Mouse (Mus musculus): ENCODE data around the gene Spag5.

Spag5 gene

GRCm38 (mm10) chr11:78349441-78350358 is 48.4 kb downstream of the Spag5 start:
- in situ Hi-C loops (cut with MseI, MboI): no loop called here

- in situ Hi-C loops (cut with MseI, MboI): no loop called here
Observed at GRCm38 (mm10) chr11:78353081-78353480, 51.8 kb downstream of the Spag5 start.

- in situ Hi-C loops (cut with MseI, MboI): loop anchor here in 1 of 2 experiments (5.0 kb wide), 1 partner anchor 47 kb away; no protein-coding TSS in a partner anchor
Observed at GRCm38 (mm10) chr11:78354905-78355304, 53.6 kb downstream of the Spag5 start.

- in situ Hi-C loops (cut with MseI, MboI): loop anchor here in 1 of 2 experiments (5.0 kb wide), 1 partner anchor 47 kb away; no protein-coding TSS in a partner anchor
Observed at GRCm38 (mm10) chr11:78355471-78356238, 54.3 kb downstream of the Spag5 start.

DNA sequence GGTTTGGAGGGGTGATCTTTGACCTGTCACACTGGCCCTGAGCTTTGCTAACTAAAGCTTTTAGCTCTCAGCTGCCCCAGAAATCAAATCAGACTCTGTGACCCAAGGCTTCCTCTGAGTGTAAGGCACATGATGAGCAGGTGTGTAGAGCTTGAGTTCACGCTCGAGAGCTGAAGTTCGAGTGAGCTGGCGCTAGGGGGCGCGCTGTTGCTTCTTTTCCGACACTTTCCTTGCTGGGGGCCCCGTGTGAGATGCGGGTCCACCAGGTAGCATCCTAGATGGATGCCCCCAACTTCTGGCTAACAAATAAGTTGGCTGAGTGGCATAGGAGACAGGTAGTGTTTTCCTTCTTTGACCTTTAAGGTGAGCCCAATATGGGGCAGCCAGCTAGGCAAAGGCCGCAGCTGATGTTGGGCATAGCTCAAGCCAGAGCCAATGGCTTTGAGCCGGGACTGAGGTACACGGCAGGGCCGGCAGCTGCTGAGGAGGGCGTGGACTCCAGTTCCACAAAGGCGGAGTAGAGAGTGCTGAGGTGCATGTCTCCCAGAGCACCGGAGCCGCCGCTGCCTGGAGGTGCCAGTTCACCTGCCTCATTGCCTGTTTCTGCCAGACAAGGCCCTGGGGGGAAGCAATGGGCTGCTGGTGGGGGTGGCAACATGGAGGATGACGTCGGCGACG is 57.1 kb downstream of the Spag5 start:
- in situ Hi-C loops (cut with MseI, MboI): loop anchor here in 1 of 2 experiments (5.0 kb wide), 1 partner anchor 44 kb away; no protein-coding TSS in a partner anchor

DNA sequence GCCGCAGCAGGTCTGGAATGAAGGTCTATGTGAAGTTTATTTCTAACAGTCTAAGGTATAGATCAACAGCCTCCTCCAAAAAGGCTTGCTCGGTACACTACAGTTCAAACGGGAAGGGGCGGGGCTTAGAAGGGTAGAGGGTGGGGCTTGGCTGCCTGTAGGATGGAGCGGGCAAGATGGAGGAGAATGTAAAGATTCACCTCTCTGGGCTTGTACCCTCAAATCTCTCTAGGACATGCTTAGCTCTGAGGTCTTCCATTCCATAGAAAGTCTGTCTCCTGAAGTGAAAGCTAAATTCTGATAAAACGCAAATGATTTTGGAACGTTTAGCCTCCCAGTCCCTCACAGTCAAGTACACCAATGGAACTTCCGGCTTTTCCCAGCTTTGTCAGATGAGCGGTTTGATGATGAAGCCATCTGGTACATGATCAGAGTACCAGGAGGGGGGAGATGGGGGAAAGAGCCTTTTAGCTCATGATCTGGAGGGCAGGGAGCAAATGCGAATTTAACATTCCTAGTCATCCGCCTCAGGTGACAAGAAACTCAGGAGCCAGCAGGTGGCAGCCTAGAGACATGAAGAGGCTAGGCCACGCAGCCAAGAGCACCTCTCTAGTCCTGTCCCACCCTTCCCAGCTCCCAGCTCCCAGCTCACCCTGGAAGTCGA is 58.9 kb downstream of the Spag5 start:
- in situ Hi-C loops (cut with MseI, MboI): loop anchor here in 1 of 2 experiments (5.0 kb wide), 1 partner anchor 42 kb away; no protein-coding TSS in a partner anchor

- in situ Hi-C loops (cut with MseI, MboI): loop anchor here in 1 of 2 experiments (5.0 kb wide), 1 partner anchor 42 kb away; no protein-coding TSS in a partner anchor
Observed at GRCm38 (mm10) chr11:78360789-78361131, 59.4 kb downstream of the Spag5 start.

GRCm38 (mm10) chr11:78363309-78364007 is 62.1 kb downstream of the Spag5 start:
- in situ Hi-C loops (cut with MseI, MboI): loop anchor here in 1 of 2 experiments (5.0 kb wide), 1 partner anchor 39 kb away; no protein-coding TSS in a partner anchor

- in situ Hi-C loops (cut with MseI, MboI): loop anchor here in 1 of 2 experiments (5.0 kb wide), 1 partner anchor 38 kb away; no protein-coding TSS in a partner anchor
Observed at GRCm38 (mm10) chr11:78364103-78364502, 62.8 kb downstream of the Spag5 start.

GRCm38 (mm10) chr11:78367456-78368225 is 66.3 kb downstream of the Spag5 start:
- in situ Hi-C loops (cut with MseI, MboI): no loop called here

DNA sequence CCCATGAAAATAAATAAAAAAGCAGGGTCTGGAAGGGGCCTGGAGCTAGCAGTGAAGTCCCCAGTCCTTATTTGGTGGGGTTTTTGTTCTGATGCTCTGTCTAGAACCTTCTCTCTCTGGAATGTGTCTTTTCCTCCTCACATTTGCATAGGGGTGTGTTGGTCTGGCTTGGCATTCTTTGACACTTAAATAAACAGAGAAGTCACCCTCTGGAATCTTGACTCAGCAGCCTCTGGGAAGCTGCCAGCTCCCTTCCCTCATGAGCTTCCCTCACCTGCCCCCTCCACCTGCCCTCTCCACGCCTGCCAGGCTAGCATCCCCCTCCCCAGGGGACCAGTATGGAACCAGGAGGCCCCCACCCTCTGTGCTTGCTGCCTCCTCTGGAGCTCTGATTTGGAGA is 69.1 kb downstream of the Spag5 start:
- in situ Hi-C loops (cut with MseI, MboI): no loop called here

GRCm38 (mm10) chr11:78371711-78372110 is 70.4 kb downstream of the Spag5 start:
- in situ Hi-C loops (cut with MseI, MboI): no loop called here
